Mouse (Mus musculus): ENCODE data around the gene Trpv2. TPM values are rescaled to one million over a fixed set of nuclear protein-coding genes. Genes with fewer than 3 reads are reported as not detected.

The Trpv2 gene
- total and polyA plus RNA-seq, 2 experiments from 2014 or later = 2.6 to 7.7 TPM

DNA sequence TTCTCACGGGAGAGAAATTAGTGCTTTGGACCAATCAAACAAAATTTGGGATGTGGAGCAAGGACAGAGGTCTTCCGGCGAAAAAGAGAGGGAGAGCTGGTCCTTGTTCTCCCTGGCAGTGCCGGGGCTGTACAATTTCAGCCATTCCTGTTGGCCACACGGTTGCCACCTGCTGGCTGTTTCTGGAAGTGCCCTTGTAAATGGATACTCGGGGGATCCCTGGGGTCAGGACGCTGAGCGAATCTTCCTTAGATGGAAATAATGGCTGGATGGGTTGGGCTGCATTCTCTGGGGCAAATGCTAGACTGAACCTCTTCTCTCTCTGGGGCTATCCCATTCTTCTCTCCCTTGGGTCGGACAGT lies 992 bp downstream of the Trpv2 start:
- Histone ChIP-seq H3K9me3 (replicated peaks; ENCODE audit: control insufficient read depth, low read length) (no peaks in the 10 kb centered on the region), H3K4me1 (ENCODE audit: control insufficient read depth, insufficient read depth) (no peaks in the 10 kb centered on the region), H3K4me3 (ENCODE audit: low read depth, low read length) (peak overlapping the region; percentile 55), H3K27me3 (ENCODE audit: control insufficient read depth, insufficient read depth, low read length) (no peaks in the 10 kb centered on the region), H3K9ac (replicated peaks; ENCODE audit: low read depth, low read length) (peak overlapping the region; percentile 32; the same call in 1 of the 2 replicates), H3K4me2 (ENCODE audit: low read depth, low read length) (peak overlapping the region; percentile 88), H3K27ac (ENCODE audit: low read depth) (no peak overlapping the region), H3K36me3 (replicated peaks; ENCODE audit: control insufficient read depth, insufficient read depth, low read length) (no peaks in the 10 kb centered on the region)
- under 1% methylated on average over 9 of the region's 9 CpGs for WGBS
- DNase-seq (ENCODE audit: low spot score) (peak; percentile 81), ATAC-seq (ENCODE audit: insufficient read depth, low read depth) (peak; percentile 84)
- TF ChIP-seq CTCF (IDR thresholded peaks at IDR 0.05; ENCODE audit: low read depth) (peak; percentile 93), EP300 (IDR thresholded peaks at IDR 0.05; ENCODE audit: low read depth) (no peak)

- no peaks in the 10 kb centered on the region for H3K27me3 ChIP-seq (ENCODE audit: control insufficient read depth, insufficient read depth, low read length)
- ATAC-seq (ENCODE audit: insufficient read depth, low read depth) (peak; percentile 63), DNase-seq (ENCODE audit: low spot score) (no peak)
- H3K27ac ChIP-seq (ENCODE audit: low read depth) = 0 out of 2 replicates have a peak overlapping the region, but pooled peaks have one; percentile 3
- H3K9me3 ChIP-seq (replicated peaks; ENCODE audit: control insufficient read depth, low read length) = no peaks in the 10 kb centered on the region
- no peaks in the 10 kb centered on the region for H3K4me1 ChIP-seq (ENCODE audit: control insufficient read depth, insufficient read depth)
- peak overlapping the region; percentile 32 for H3K9ac ChIP-seq (replicated peaks; ENCODE audit: low read depth, low read length)
- no peaks in the 10 kb centered on the region for H3K36me3 ChIP-seq (replicated peaks; ENCODE audit: control insufficient read depth, insufficient read depth, low read length)
- H3K4me3 ChIP-seq (ENCODE audit: low read depth, low read length) = peak overlapping the region; percentile 55
- no peak for TF ChIP-seq CTCF (IDR thresholded peaks at IDR 0.05; ENCODE audit: low read depth)
- no peak for TF ChIP-seq EP300 (IDR thresholded peaks at IDR 0.05; ENCODE audit: low read depth)
- peak overlapping the region; percentile 88 for H3K4me2 ChIP-seq (ENCODE audit: low read depth, low read length)
- WGBS = 4% methylated on average over 27 of the region's 27 CpGs
These were observed 1.6 kb downstream of the Trpv2 start for GRCm38 (mm10) chr11:62575659-62576438.

DNA sequence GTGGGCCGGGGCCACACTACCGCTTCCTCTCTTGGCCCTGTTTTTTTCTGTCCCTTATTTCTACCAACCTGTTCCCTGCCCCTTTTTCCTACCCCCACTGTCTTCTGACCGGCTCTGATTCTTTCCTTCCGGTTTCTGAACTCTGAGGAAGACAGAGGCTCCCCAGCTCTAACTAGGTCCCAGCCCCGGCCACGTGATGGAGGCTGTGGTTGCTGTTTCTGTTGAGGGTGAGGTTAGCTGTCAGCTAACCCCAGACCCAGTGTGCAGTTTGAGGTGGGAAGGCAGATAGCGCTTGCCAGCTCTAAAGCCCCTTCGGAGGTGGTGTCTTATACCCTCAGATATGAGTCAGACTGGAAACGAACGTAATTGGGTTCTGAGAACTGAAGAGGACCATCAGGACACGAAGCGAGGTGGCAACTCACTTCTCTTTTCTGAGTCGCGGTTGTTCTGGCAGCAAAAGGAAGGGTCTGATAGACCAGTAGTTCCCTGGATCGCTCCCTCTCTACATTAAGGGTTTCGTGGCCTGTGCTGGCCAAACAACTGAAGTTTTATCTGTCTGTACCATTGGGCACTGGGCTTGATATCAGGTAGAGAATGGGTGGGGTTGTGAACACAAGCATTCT lies 2.4 kb downstream of the Trpv2 start:
- DNase-seq (ENCODE audit: low spot score) (no peak), ATAC-seq (ENCODE audit: insufficient read depth, low read depth) (no peak)
- no peaks in the 10 kb centered on the region for H3K36me3 ChIP-seq (replicated peaks; ENCODE audit: control insufficient read depth, insufficient read depth, low read length)
- WGBS = 52% methylated on average over 16 of the region's 16 CpGs
- H3K9ac ChIP-seq (replicated peaks; ENCODE audit: low read depth, low read length) = no peak overlapping the region
- no peaks in the 10 kb centered on the region for H3K9me3 ChIP-seq (replicated peaks; ENCODE audit: control insufficient read depth, low read length)
- TF ChIP-seq EP300 (IDR thresholded peaks at IDR 0.05; ENCODE audit: low read depth) (no peak), CTCF (IDR thresholded peaks at IDR 0.05; ENCODE audit: low read depth) (no peak)
- H3K4me3 ChIP-seq (ENCODE audit: low read depth, low read length) = peak overlapping the region; percentile 55
- no peaks in the 10 kb centered on the region for H3K27me3 ChIP-seq (ENCODE audit: control insufficient read depth, insufficient read depth, low read length)
- peak overlapping the region; percentile 88 for H3K4me2 ChIP-seq (ENCODE audit: low read depth, low read length)
- H3K27ac ChIP-seq (ENCODE audit: low read depth) = peak overlapping the region; percentile 19; the same call in 1 of the 2 replicates
- H3K4me1 ChIP-seq (ENCODE audit: control insufficient read depth, insufficient read depth) = no peaks in the 10 kb centered on the region

GRCm38 (mm10) chr11:62583031-62583430 lies 8.7 kb downstream of the Trpv2 start:
- DNase-seq (ENCODE audit: low spot score) = peak; percentile 41

DNA sequence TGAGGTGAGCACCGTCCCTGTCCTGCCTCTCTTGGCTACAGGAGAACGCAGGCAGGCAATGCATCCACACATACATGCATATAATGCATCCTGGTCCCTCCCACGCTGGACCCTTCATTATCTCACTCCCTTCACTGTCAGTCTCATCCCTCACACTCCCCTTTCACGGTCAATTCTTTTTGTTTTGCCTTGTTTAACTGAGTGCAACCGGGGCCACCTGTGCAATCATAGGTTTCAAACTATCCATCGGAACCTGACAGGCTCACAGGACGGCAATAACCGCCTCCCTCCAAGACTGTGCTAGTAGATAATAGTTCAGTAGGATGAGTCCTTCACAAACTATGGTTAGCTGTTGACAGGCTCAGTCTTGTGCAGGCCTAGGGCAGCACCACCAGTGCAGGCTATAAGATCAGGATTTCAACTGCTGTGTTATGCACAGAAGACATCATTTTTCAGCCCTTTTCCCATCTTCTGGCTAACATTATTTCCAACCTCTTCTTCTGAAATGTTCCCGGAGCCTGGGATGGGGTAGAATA lies 10.5 kb downstream of the Trpv2 start:
- H3K4me2 ChIP-seq (ENCODE audit: low read depth, low read length) = no peak overlapping the region
- ATAC-seq (ENCODE audit: insufficient read depth, low read depth) (no peak), DNase-seq (ENCODE audit: low spot score) (no peak)
- WGBS = 79% methylated on average over 9 of the region's 9 CpGs
- H3K27me3 ChIP-seq (ENCODE audit: control insufficient read depth, insufficient read depth, low read length) = no peaks in the 10 kb centered on the region
- TF ChIP-seq CTCF (IDR thresholded peaks at IDR 0.05; ENCODE audit: low read depth) (no peak), EP300 (IDR thresholded peaks at IDR 0.05; ENCODE audit: low read depth) (no peak)
- H3K36me3 ChIP-seq (replicated peaks; ENCODE audit: control insufficient read depth, insufficient read depth, low read length) = no peaks in the 10 kb centered on the region
- H3K9ac ChIP-seq (replicated peaks; ENCODE audit: low read depth, low read length) = no peak overlapping the region
- no peaks in the 10 kb centered on the region for H3K4me1 ChIP-seq (ENCODE audit: control insufficient read depth, insufficient read depth)
- H3K9me3 ChIP-seq (replicated peaks; ENCODE audit: control insufficient read depth, low read length) = no peaks in the 10 kb centered on the region
- no peak overlapping the region for H3K27ac ChIP-seq (ENCODE audit: low read depth)
- H3K4me3 ChIP-seq (ENCODE audit: low read depth, low read length) = no peak overlapping the region

More at GRCm38 (mm10) chr11:62583031-62583430, 8.7 kb downstream of the Trpv2 start:
- H3K4me1 ChIP-seq (ENCODE audit: control insufficient read depth, insufficient read depth) = no peaks in the 10 kb centered on the region
- peak overlapping the region; percentile 47 for H3K4me2 ChIP-seq (ENCODE audit: low read depth, low read length)
- no peaks in the 10 kb centered on the region for H3K9me3 ChIP-seq (replicated peaks; ENCODE audit: control insufficient read depth, low read length)
- H3K27me3 ChIP-seq (ENCODE audit: control insufficient read depth, insufficient read depth, low read length) = no peaks in the 10 kb centered on the region
- no peaks in the 10 kb centered on the region for H3K36me3 ChIP-seq (replicated peaks; ENCODE audit: control insufficient read depth, insufficient read depth, low read length)
- 38% methylated on average over 6 of the region's 6 CpGs for WGBS
- peak overlapping the region; percentile 37 for H3K27ac ChIP-seq (ENCODE audit: low read depth)
- ATAC-seq (ENCODE audit: insufficient read depth, low read depth) = 0 out of 2 replicates have a peak, but pooled peaks have one; percentile 11
- TF ChIP-seq EP300 (IDR thresholded peaks at IDR 0.05; ENCODE audit: low read depth) (no peak), CTCF (IDR thresholded peaks at IDR 0.05; ENCODE audit: low read depth) (no peak)
- H3K9ac ChIP-seq (replicated peaks; ENCODE audit: low read depth, low read length) = no peak overlapping the region; the same call in 1 of the 2 replicates
- H3K4me3 ChIP-seq (ENCODE audit: low read depth, low read length) = peak overlapping the region; percentile 19; the same call in 1 of the 2 replicates

Measured in heart, postnatal 0 days (tissue).